Mouse (Mus musculus) hematopoietic stem cell, adult 5-6 weeks (primary cell): Measurements from ENCODE around the gene Pnma1. TPM values are rescaled to one million over a fixed set of nuclear protein-coding genes. Genes with fewer than 3 reads are reported as not detected.

Experiments used
- total RNA-seq: library from RNA; stranded (forward); fragments of 172-1452, 232-1000 nt; gene quantifications from 2 replicates; pipeline ENCODE4 v1.2.3, GENCODE M21; 2017

Pnma1 gene
- total RNA-seq, 1 experiment from 2014 or later = 2.0 TPM

Other genes with a start within 250 kb of the Pnma1 start
- 27.5 and 29.7 TPM in 2 replicates for gene Numb, start 226.6 kb downstream of the Pnma1 start, total RNA-seq
- gene Riox1, start 197.9 kb downstream of the Pnma1 start, total RNA-seq = 12.8 and 14.8 TPM in 2 replicates
- not detected in 2 replicates for gene Heatr4, start 163.6 kb downstream of the Pnma1 start, total RNA-seq
- gene Acot2, start 160.6 kb downstream of the Pnma1 start, total RNA-seq = 23.0 and 25.0 TPM in 2 replicates
- gene Acot1, start 139.0 kb downstream of the Pnma1 start, total RNA-seq = 39.0 and 44.3 TPM in 2 replicates
- gene Acot4, start 110.1 kb downstream of the Pnma1 start, total RNA-seq = 0.30 and 0.69 TPM in 2 replicates
- not detected in 2 replicates for gene Gm49366, start 109.6 kb downstream of the Pnma1 start, total RNA-seq
- not detected in 2 replicates for gene Acot3, start 96.3 kb downstream of the Pnma1 start, total RNA-seq
- gene Acot5, start 79.2 kb downstream of the Pnma1 start, total RNA-seq = not detected in 2 replicates
- 2.8 and 3.4 TPM in 2 replicates for gene Acot6, start 47.8 kb downstream of the Pnma1 start, total RNA-seq
- gene Dnal1, start 34.1 kb downstream of the Pnma1 start, total RNA-seq = 2.9 and 3.7 TPM in 2 replicates
- 19.9 and 22.3 TPM in 2 replicates for gene Elmsan1, start 70.4 kb upstream of the Pnma1 start, total RNA-seq
- gene Ptgr2, start 136.7 kb upstream of the Pnma1 start, total RNA-seq = 70.7 and 79.0 TPM in 2 replicates
- gene Zfp410, start 168.4 kb upstream of the Pnma1 start, total RNA-seq = 37.7 and 65.5 TPM in 2 replicates
- gene Coq6, start 213.2 kb upstream of the Pnma1 start, total RNA-seq = 9.5 and 30.1 TPM in 2 replicates
- gene Fam161b, start 213.3 kb upstream of the Pnma1 start, total RNA-seq = 1.3 and 2.3 TPM in 2 replicates